Mouse (Mus musculus) inflammation-experienced regulatory T-cells, adult 16 weeks (primary cell): ENCODE measurements around the gene Phip. TPM values are rescaled to one million over a fixed set of nuclear protein-coding genes. Genes with fewer than 3 reads are reported as not detected.

Experiments
- polyA plus RNA-seq: library from polyadenylated mRNA; unstranded; fragments of 100-300 nt; shearing (Covaris generic); gene quantifications from one replicate; pipeline ENCODE4 v1.2.1, GENCODE M21; 2017

Gene Phip
- 170 TPM for polyA plus RNA-seq

GRCm38 (mm10) chr9:82975342-82976215, at the start of gene Phip:
Gene Phip, minus strand, starts transcription at chr9:82975516.

GRCm38 (mm10) chr9:82829007-82829689, 146.2 kb downstream of the Phip start, which contains the start of gene Irak1bp1:
Gene Irak1bp1, plus strand, starts transcription at chr9:82829540.

Other genes starting within 250 kb of the Phip start
- 0.71 TPM for gene Irak1bp1, start 146.0 kb downstream of the Phip start, polyA plus RNA-seq
- 41.3 TPM for gene Hmgn3, start 171.2 kb upstream of the Phip start, polyA plus RNA-seq